Mouse (Mus musculus): ENCODE measurements at regions not wholly inside any gene's neighbourhood (a gene's known extent, or its start where the extent isn't known, plus 50 kb on each side); places are given as distances from the start of the nearest gene placed in this dataset.

DNA sequence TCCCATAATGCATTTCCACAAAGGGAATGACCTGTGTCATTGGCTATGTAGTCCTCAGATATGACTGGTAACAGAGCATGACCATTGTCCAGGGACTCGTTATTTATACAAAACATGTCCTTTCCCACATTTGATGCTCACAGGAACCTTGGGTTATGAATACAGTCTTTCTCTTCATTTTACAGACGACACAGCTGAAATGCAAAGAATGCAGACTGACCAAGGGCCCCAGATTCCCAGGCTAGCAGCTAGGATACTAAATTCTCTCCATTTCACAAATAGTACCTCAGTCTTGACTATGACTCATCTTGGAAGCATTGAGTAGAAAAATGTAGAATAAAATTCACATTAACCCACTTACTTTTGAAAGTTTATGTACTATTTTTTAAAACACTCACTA lies 182.7 kb upstream of the Sox4 start:
- DNase-seq: no peak

- no peak for DNase-seq
Observed at GRCm38 (mm10) chr13:29127499-29127898, 174.0 kb upstream of the Sox4 start.

GRCm38 (mm10) chr13:29123477-29123876 lies 170.0 kb upstream of the Sox4 start:
- no peak for DNase-seq

GRCm38 (mm10) chr13:29121121-29121520 lies 167.6 kb upstream of the Sox4 start:
- DNase-seq: no peak

- DNase-seq: no peak
Observed at GRCm38 (mm10) chr13:29119357-29119756, 165.8 kb upstream of the Sox4 start.

DNA sequence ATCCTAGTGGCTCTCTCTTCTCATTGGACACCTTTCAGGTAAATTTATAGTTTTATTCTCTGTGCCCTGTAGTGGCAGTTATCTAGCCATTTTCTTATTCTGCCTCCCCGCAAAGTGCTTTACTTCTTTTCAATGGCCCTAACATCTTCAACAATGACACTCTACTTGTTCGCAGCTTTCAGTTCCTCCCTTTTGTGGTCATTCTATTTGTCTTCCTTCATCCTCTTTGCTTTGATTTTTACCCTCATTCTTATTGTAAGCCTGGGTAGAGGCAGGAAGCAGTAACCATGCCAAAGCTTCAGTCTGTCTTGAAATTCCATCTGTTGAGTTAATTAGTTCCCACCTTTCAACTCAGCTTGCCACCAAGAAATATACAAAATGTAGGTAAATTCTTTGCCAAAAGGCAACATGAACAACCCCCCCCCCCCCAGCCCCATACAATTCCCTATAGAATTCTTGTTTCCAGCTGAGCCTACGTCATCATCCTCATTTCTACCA lies 161.5 kb upstream of the Sox4 start:
- no peak for DNase-seq

DNA sequence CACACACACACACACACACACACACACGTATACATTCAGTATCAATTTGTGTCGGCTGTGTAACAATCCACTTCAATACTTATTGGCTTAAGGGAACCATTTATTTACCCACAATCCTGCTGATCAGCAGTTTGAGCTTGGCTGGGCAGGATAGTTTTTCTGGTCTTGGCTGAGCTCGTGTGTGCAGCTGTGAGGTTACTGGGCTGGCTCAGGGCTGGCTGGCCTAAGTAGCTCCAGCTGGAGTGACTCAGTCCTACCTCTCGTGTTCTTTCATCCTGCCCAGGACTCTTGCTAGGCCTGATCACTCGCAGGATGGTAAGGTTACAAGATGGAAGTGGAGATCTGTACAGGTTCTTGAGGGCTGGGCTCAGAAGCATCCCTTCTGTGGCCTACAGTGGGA lies 156.6 kb upstream of the Sox4 start:
- DNase-seq: no peak

DNA sequence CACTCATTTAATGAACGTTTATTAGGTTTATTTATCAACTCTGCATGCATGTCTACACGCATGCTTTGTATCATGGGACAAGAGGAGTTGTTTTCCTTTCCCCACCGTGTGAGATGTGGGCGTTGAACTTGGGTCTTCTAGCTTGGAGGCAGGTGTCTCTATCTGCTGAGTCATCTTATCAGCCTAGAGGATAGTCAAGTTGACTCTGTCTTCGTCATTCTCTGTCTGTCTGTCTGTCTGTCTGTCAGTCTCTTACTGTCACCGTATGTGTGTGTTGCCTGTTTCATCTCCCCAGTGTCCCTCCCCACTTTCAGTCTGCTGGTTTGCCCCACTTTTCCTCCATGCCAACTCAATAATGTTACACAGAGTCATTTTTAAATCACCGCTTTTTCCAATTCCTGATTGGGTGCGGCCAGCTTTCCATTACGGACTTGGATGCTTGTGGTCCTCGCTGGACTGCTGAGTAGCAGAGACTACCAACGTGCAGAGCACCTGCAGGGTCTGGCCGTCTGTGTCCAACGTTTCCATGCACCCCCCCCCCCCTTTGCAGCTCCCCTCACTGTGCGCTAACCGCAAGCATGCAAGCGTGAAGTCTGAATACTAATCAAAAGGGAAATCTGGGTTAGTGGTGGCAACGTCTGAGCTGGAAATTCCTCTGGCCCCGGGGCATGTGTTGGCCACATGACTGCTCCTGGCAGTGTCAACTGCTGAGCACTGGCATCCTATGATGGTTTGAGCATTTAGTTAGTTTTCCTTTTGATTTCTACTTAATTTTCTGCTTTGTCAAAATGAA lies 155.7 kb upstream of the Sox4 start:
- DNase-seq: no peak

DNA sequence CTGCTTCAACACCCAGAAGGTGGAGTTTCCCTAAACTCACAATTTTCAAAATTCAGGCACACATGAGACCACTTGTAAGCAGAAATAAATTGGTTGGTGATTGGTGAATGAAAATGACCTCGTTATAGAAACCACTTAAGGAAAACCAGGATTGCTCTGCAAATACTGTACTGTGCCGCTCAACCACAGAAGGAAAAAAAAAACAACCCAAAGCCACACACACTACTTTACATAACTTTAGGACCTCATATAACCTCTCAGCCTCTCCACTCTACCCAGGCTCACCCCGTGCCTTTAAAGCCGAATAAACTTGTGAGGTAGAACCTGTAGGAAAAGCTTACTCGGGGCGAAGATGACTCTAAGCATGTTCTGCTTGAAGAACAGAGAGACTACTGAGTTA lies 154.7 kb upstream of the Sox4 start:
- DNase-seq: no peak

- no peak for DNase-seq
Observed at GRCm38 (mm10) chr13:29092166-29092565, 138.7 kb upstream of the Sox4 start.

DNA sequence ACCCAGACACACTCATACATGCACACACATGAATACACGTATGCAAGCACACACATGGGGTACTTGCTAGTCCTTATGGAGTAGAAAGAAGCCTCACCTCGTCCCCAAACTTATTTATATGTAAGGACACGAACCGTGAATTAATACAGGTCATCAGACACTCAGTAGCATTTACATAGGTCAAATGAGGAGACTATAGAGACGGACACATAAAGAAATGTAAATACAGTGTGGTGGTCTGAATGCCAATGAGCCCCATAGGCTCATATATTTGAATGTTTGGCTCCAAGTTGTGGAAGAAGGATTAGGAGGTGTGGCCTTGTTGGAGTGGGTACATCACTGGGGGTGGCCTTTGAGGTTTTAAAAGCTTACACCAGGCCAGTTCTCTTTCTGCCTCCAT lies 133.3 kb upstream of the Sox4 start:
- DNase-seq: no peak

DNA sequence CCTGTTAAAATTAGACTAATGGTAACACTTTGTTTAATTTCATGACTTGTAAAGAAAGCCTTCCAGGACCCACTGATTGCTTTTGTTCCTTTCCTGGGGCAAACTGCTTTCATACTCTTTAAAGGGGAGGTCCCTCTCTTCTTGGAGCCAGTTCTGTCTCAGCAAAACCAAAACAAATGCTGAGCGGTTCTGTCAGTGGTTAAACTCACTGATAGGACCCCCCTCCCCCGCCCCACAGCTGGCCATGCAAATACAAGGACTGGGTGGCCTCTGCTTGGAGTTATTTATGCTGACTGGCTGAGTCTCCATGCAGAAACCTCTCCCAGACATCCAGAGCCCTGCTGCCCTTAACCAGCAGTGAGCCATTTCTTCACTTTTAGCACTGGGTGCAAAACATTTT lies 127.6 kb upstream of the Sox4 start:
- DNase-seq: no peak

- DNase-seq: no peak
Observed at GRCm38 (mm10) chr13:29079841-29080240, 126.3 kb upstream of the Sox4 start.

GRCm38 (mm10) chr13:29073630-29074029 lies 120.1 kb upstream of the Sox4 start:
- no peak for DNase-seq

DNA sequence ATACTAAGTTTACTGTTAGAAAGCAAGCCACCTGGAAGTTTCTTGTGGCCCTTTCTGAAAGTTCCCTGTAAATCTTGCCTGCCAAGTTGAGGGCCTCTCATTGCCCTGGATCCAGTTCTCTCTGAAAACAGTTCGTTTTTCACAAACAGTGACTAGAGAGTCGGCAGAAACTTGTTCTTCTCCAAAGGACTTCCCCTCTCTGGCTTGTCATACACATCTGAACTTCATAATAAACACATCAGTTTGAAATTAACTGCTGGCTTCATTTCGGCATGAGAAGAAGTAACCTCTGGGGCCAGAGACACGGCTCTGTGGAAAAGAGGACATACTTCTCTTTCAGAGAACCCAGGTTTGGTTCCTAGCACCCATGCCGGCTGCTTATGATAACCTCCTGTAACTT lies 110.4 kb upstream of the Sox4 start:
- no peak for DNase-seq

GRCm38 (mm10) chr13:29058685-29059084 lies 105.2 kb upstream of the Sox4 start:
- no peak for DNase-seq

- no peak for DNase-seq
Observed at GRCm38 (mm10) chr13:29049730-29050129, 96.2 kb upstream of the Sox4 start.

- DNase-seq: no peak
Observed at GRCm38 (mm10) chr13:29048990-29049576, 95.6 kb upstream of the Sox4 start.

- no peak for DNase-seq
Observed at GRCm38 (mm10) chr13:29044655-29045054, 91.1 kb upstream of the Sox4 start.

DNA sequence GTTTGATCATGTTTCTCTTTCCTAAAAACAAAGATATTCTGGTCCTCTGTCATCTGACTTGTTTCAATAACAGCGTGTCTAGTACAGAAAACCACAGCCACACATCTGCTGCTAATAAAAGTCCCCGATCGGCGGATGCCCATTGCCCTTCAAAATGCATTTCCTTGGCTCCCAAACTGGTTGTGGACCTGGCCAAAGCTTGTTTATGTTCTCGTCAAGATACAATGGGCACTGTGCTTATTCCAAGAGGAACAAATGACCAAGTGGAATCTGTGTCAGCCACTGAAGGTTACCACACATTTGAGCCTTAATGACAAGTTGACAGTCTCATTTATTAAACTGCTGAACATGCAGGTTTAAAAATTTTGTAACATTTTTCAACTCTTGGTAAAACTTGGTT lies 86.8 kb upstream of the Sox4 start:
- DNase-seq: no peak

DNA sequence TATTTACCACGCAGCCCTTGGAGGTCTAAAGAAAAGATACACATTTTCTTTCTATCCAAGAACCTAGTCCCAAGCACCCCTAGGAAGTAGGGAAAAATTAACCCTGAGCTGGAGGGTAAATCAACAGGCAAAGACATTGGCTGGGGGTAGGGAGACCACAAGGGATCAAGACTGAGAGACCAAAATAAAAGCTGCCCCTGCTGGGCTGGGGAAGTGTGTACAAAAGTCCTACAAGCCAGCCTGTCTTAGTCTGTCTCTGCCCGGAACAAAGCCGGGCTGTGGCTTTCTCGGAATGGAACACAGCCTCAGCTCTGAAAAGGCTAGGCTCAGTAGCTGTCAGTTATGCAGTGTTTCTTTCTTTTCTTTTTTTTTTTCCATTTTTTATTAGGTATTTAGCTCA lies 81.4 kb upstream of the Sox4 start:
- DNase-seq: no peak

DNA sequence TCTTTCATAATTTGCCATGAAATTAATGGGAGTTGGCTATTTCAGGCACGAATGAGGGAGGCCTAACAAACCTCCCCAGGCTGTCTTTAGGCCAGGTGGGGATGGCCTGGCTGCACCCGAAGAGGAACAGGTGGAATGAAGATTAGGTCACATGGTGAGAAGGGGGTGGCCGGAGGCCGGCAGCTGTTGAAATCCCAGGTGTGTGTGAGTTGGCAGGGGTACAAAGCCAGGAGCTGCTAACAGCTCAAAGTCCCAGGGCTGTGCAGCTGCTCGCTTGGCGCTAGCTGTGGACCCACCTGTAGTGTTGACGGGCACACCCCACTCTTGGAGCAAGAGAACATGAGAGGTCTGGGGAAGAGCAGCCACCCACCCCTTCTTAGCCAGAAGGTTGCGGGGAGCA lies 80.9 kb upstream of the Sox4 start:
- peak; percentile 12 to 32 for DNase-seq

DNA sequence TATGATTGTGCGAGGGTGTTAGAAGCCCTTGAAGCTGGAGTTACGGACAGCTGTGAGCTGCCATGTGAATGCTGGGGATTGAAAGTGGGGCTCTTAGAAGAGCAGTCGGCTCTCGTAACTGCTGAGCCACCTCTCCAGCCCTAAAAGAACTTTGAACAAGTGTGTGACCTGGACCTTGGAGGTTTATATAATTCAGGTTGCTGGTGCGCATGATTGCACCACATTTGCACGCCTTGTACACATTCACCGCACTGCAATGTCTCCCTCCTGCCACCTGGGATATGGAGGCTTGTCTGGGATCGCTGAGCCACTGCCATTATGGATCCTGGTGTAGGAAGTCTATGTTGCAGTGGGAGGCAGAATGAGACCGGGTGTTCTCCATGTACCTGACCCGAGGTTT lies 73.6 kb upstream of the Sox4 start:
- DNase-seq: no peak

DNA sequence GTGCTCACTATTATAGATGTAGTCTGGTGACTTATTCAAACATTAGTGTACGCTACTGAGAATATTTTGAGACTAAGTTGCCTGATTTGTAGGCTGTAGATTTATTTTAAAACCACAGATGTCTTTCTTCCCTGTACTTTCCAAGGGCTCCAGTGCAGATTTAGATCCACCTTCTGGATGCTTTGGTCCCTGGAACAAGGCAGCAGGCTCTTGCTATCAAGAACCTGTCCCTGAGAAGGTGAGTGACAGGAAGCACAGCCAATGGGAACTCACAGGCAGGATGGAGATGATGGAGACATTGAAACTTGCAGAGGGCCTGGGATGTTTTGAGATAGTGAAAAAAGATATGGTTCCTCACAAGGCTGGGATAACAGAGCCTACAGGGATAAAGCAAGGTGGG lies 70.0 kb upstream of the Sox4 start:
- no peak for DNase-seq

DNA sequence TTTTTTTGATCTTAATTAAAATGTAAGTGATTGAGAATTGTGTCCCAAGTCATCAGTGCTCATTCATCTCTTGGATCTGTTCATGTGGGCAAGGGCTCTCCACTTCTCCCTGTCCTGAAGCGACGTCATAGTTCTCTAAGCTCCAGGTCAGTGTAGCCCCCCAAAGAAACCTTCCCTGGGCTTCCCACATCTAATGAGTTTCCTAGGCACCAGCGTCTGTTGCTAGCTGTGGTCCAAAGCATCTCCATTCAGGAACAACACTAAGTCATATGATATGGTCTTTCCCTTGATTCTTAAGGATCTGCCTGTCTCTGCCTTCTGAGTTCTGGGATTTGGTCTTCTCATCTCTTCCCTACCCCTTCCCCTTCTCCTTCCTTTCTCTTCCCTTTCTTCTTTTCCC lies 66.3 kb upstream of the Sox4 start:
- no peak for DNase-seq
